Mouse (Mus musculus) kidney, adult 2 months (tissue): Measurements from ENCODE around the gene Zfp987. TPM values are rescaled to one million over a fixed set of nuclear protein-coding genes. Genes with fewer than 3 reads are reported as not detected.
A peak's percentile ranks its signal among the peaks of the same experiment; 100 is the strongest.
"Not testable (repeated sequence)": the region's sequence is repeated elsewhere in the genome, so short reads cannot be mapped to it uniquely, and the experiment has no call there.

ENCODE experiments used
- DNase-seq: peaks from one replicate; pipeline ENCODE4 v3.0.0; 2021
- H3K27ac ChIP-seq: fragments of 200-500 bp; 2 replicates; pipeline ENCODE4 v1.5.1; 2012; ENCODE audit warnings: low read depth, low read length, control low read depth, inconsistent platforms; ENCODE audit not compliant: insufficient read depth
- H3K27me3 ChIP-seq: fragments of 200-500 bp; replicated peaks from 2 replicates; pipeline ENCODE4 v1.6.1; 2012; ENCODE audit warnings: mild to moderate bottlenecking, moderate library complexity, low read length, inconsistent platforms; ENCODE audit not compliant: control insufficient read depth, insufficient read depth
- H3K36me3 ChIP-seq: fragments of 200-500 bp; 2 replicates; pipeline ENCODE4 v1.6.1; 2012; ENCODE audit warnings: mild to moderate bottlenecking, moderate library complexity, low read length, inconsistent platforms; ENCODE audit not compliant: control insufficient read depth, insufficient read depth
- H3K4me1 ChIP-seq: fragments of 200-500 bp; 2 replicates; pipeline ENCODE4 v1.6.1; 2011; ENCODE audit warnings: low read length; ENCODE audit not compliant: control insufficient read depth, insufficient read depth
- H3K4me3 ChIP-seq: fragments of 200-500 bp; 2 replicates; pipeline ENCODE4 v1.5.1; 2011; ENCODE audit warnings: mild to moderate bottlenecking, low read depth, low read length, control low read depth; ENCODE audit not compliant: insufficient read depth
- whole genome bisulfite sequencing: fragments of 180-500 bp; shearing (Covaris S2); methylation state at CpG from one replicate; pipeline ENCODE4 v1.1.7; 2018; 5-methylcytosine and 5-hydroxymethylcytosine counted together
- polyA plus RNA-seq: library from polyadenylated mRNA; depleted of rRNA; stranded (reverse); fragments of >200 nt; gene quantifications from 2 replicates; pipeline ENCODE4 v1.2.3, GENCODE M21; 2012

Gene Zfp987
- polyA plus RNA-seq, 1 experiment, result not detected

GRCm38 (mm10) chr4:146064807-146065206 is 32.3 kb upstream of the Zfp987 start:
- DNase-seq, H3K27me3 ChIP-seq, H3K4me1 ChIP-seq, H3K27ac ChIP-seq, H3K36me3 ChIP-seq, H3K4me3 ChIP-seq: not testable (repeated sequence)
- 72% methylated on average over 5 of the region's 5 CpGs for WGBS

- not testable (repeated sequence) for DNase-seq, H3K27me3 ChIP-seq, H3K4me1 ChIP-seq, H3K36me3 ChIP-seq, H3K4me3 ChIP-seq, H3K27ac ChIP-seq
- WGBS, result 40% methylated on average over 45 of the region's 45 CpGs
Measured at GRCm38 (mm10) chr4:146066932-146067580, 30.0 kb upstream of the Zfp987 start.

- not testable (repeated sequence) for H3K4me1 ChIP-seq, DNase-seq, H3K27me3 ChIP-seq, H3K4me3 ChIP-seq, H3K36me3 ChIP-seq, H3K27ac ChIP-seq
- 25% methylated on average over 55 of the region's 55 CpGs for WGBS
Measured at GRCm38 (mm10) chr4:146067594-146067993, 29.5 kb upstream of the Zfp987 start.

GRCm38 (mm10) chr4:146073264-146073663 is 23.8 kb upstream of the Zfp987 start:
- DNase-seq, H3K27ac ChIP-seq, H3K4me1 ChIP-seq, H3K27me3 ChIP-seq, H3K4me3 ChIP-seq, H3K36me3 ChIP-seq: not testable (repeated sequence)
- WGBS, result 77% methylated on average over 7 of the region's 7 CpGs

- not testable (repeated sequence) for H3K4me3 ChIP-seq, DNase-seq, H3K36me3 ChIP-seq, H3K4me1 ChIP-seq, H3K27ac ChIP-seq, H3K27me3 ChIP-seq
- 37% methylated on average over 3 of the region's 3 CpGs for WGBS
Measured at GRCm38 (mm10) chr4:146101448-146101847, 4.3 kb downstream of the Zfp987 start.

GRCm38 (mm10) chr4:146156524-146156923 is 59.4 kb downstream of the Zfp987 start, which contains the start of gene Zfp600:
TSS of gene Zfp600 (plus strand) at chr4:146156824.
- not testable (repeated sequence) for H3K27ac ChIP-seq, H3K36me3 ChIP-seq, H3K4me1 ChIP-seq, H3K4me3 ChIP-seq, DNase-seq, H3K27me3 ChIP-seq
- WGBS, result no CpG with 5 or more reads among the region's 6 CpGs

GRCm38 (mm10) chr4:146162893-146163292 is 65.8 kb downstream of the Zfp987 start:
- not testable (repeated sequence) for H3K4me3 ChIP-seq, DNase-seq, H3K4me1 ChIP-seq, H3K27ac ChIP-seq, H3K36me3 ChIP-seq, H3K27me3 ChIP-seq
- 73% methylated on average over 4 of the region's 4 CpGs for WGBS

GRCm38 (mm10) chr4:146167202-146167832 is 70.2 kb downstream of the Zfp987 start:
- DNase-seq, H3K4me3 ChIP-seq, H3K27me3 ChIP-seq, H3K27ac ChIP-seq, H3K4me1 ChIP-seq, H3K36me3 ChIP-seq: not testable (repeated sequence)
- 80% methylated on average over 3 of the region's 3 CpGs for whole genome bisulfite sequencing

- WGBS, result 79% methylated on average over 10 of the region's 10 CpGs
- not testable (repeated sequence) for H3K36me3 ChIP-seq, H3K27me3 ChIP-seq, H3K4me3 ChIP-seq, H3K4me1 ChIP-seq, H3K27ac ChIP-seq
- DNase-seq, result peak; percentile 32
Measured at GRCm38 (mm10) chr4:146167879-146168532, 70.9 kb downstream of the Zfp987 start.

- not testable (repeated sequence) for H3K27ac ChIP-seq, H3K36me3 ChIP-seq, DNase-seq, H3K27me3 ChIP-seq, H3K4me3 ChIP-seq, H3K4me1 ChIP-seq
- no CpG with 5 or more reads among the region's 2 CpGs for WGBS
Measured at GRCm38 (mm10) chr4:146168730-146169215, 71.7 kb downstream of the Zfp987 start.
